Mouse (Mus musculus) CD4-positive, CD25-positive, alpha-beta regulatory T cell, adult 4 months (primary cell): ENCODE measurements around the gene Gatad2b. TPM values are rescaled to one million over a fixed set of nuclear protein-coding genes. Genes with fewer than 3 reads are reported as not detected.
A peak's percentile ranks its signal among the peaks of the same experiment; 100 is the strongest.

Source experiments
- ATAC-seq: one replicate; pipeline ENCODE4 v1.8.0; 2017
- polyA plus RNA-seq, 2 experiments: library from polyadenylated mRNA; unstranded; fragments of 100-300 nt; shearing (Covaris generic); gene quantifications; one replicate each; pipeline ENCODE4 v1.2.1; 2017

Gene Gatad2b
- polyA plus RNA-seq, 2 experiments from 2014 or later: 25.2 to 26.2 TPM

DNA sequence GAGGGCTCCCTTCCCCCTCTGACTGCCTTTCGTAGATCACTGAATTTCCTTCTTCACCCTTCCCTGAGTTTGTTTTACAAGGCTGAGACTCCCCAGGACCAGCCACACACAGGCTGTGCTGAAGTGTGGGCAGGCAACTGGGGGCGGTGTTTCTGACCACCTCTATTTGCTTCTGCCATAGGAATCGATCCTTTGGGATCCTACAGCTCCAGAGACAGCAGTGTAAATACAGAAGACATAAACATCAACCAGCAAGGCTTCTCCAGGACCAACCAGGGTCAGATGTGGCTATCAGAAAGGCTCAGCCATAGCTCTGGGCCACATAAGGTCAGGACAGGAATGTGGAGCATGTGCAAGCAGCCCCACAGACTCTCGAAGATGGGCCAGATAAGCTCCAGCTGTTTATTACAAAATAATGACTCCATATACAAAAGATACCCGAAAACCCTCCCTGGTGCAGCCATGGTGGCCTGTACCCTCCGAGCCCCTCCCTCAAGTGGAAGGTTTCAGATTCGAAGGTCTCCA, 91.9 kb downstream of the Gatad2b start:
- no peak for ATAC-seq

- no peak for ATAC-seq
Observed at GRCm38 (mm10) chr3:90386817-90387216, 93.8 kb downstream of the Gatad2b start.

DNA sequence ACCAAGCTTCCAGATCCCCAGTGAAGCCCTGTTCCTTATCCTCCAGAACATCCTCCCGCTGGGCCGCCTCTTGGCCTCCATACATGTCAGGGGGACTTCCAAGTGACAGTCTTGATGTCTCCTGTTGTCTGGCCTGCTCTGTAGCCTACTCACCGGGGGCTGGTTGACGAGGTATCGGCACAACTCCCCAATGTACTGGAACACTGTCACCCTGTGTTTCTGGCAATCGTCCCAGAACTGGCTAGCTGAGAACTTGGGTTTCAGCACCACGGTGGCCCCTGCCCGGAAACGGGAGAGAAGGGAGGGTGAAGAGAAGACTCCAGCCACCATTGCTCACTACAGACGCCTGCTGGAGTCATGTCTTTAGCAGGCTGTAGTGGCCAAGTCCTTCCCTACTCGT, 94.5 kb downstream of the Gatad2b start:
- ATAC-seq: no peak

- ATAC-seq: no peak
Observed at GRCm38 (mm10) chr3:90388192-90388591, 95.2 kb downstream of the Gatad2b start.

GRCm38 (mm10) chr3:90388726-90389510, 95.9 kb downstream of the Gatad2b start:
- ATAC-seq: no peak

- ATAC-seq: no peak
Observed at GRCm38 (mm10) chr3:90389511-90390490, 96.8 kb downstream of the Gatad2b start, which contains the start of gene Slc27a3. Gene Slc27a3 (minus strand): TSS chr3:90389938.

GRCm38 (mm10) chr3:90391004-90391403, 98.0 kb downstream of the Gatad2b start:
- ATAC-seq: no peak

- ATAC-seq: no peak
Observed at GRCm38 (mm10) chr3:90391941-90392340, 99.0 kb downstream of the Gatad2b start.

- no peak for ATAC-seq
Observed at GRCm38 (mm10) chr3:90392661-90393060, 99.7 kb downstream of the Gatad2b start.

DNA sequence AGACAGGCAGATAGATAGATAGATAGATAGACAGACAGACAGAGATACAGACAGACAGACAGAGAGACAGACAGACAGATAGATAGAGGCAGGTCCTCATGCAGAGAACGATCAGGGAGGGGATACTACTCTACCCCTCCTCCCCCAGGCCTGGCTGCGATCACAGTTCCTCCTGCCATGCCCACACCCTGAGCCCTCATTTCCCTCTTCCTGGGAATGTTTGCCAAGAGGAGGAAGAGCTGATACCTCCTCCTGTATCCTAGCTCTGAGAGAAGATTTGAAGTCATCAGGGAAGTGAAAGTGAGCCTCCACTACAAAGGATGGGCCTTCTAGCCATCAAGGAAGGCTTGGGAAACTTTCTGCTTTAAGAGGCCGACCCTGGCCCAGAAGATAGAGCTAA, 102.7 kb downstream of the Gatad2b start:
- ATAC-seq: no peak

- ATAC-seq: no peak
Observed at GRCm38 (mm10) chr3:90400993-90401392, 108.0 kb downstream of the Gatad2b start.

DNA sequence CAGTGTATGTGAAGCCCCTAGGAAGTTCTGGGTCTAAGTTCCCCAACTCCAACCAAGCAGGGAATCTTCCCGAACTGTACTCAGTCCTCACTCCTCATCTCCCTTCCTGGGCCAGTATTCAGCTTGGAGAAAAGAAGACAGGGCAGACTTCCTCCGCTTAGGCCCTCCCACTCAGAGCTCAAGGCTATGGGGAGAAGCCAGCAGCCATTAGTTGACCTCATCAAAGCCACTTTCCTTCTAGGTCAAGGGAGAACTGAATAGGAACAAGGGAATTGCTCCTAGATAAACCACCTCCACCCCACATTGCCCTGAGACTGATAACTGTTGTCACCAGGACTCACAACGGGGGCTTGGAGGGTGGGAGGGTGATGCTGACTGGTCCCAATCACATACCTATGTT, 111.1 kb downstream of the Gatad2b start:
- ATAC-seq: no peak

DNA sequence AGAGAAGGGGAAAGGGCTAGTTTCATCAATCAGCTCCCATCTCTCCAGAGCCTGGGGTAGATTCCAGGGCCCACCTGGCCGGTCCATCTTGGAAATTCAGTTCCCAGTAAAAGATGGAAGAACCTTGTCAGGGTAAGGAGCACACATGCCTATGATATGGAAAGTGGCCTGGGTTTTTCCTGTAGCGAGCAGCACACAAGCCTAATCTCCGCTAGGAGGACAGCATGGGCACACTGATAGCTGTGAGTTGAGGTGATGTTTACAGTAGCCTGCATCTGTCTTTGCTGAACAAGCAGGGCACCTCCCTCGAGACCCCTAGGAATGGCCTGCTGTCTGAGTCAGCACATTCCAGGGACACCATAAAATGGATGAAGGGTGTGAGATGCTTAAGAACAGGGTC, 111.6 kb downstream of the Gatad2b start:
- no peak for ATAC-seq

GRCm38 (mm10) chr3:90406414-90406813, 113.4 kb downstream of the Gatad2b start:
- no peak for ATAC-seq

DNA sequence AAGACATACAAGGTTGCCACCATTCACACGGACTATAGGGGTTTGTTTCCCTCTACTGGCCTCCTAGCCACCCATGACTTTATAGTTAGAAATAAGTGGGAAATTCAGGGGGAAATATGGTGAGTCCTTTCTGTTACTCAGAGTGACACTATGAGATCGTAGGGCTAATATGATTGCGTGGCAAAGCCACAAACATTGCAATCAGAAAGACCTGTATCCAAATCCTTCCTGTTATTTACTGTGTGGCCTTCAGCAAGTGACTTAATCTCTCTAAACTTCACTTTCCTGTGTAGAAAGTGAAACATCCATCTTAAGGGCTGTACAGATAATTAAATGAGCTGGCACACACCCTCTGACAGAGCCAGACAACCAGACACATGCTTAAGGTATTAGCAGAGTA, 115.7 kb downstream of the Gatad2b start:
- no peak for ATAC-seq

GRCm38 (mm10) chr3:90412312-90413010, 119.5 kb downstream of the Gatad2b start:
- ATAC-seq: peak; percentile 62

DNA sequence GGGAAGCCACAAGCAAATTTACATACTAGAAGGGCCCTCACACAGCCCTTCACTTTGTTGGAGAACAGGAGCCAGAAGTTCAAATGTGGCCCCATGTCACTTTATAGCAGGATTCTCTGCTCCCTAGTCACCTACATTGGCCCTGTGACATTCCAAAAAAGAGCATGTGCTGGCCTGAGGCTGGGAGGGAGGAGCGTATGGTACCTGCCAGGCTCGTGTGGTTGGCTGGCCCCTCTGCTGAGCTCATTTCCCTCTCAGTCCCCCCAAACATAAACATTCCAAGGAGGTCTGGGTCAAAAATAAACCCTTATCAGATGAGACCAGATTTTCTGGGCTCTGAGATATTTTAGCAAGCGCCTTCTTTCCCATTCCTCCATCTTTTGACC, 120.0 kb downstream of the Gatad2b start:
- no peak for ATAC-seq

Other genes with a start within 250 kb of the Gatad2b start
- 100 to 1,000 TPM; 371 to 424 TPM for gene 4933434E20Rik, start 241.5 kb upstream of the Gatad2b start, polyA plus RNA-seq
- gene Ubap2l, start 240.6 kb upstream of the Gatad2b start, polyA plus RNA-seq: 100 to 1,000 TPM; 226 to 315 TPM
- 1,000 to 10,000 TPM in 1 of 2 experiments, 100 to 1,000 TPM in 1; 868 to 1,085 TPM for gene Tpm3, start 220.5 kb upstream of the Gatad2b start, polyA plus RNA-seq
- gene Nup210l, start 189.0 kb upstream of the Gatad2b start, polyA plus RNA-seq: under 1 TPM; 0.27 to 0.58 TPM
- gene Rps27, start 79.5 kb upstream of the Gatad2b start, polyA plus RNA-seq: 1,000 to 10,000 TPM; 7,118 to 8,557 TPM
- under 1 TPM in 1 of 2 experiments, not detected in 1; 0.58 TPM for gene Rab13, start 79.5 kb upstream of the Gatad2b start, polyA plus RNA-seq
- gene Jtb, start 61.6 kb upstream of the Gatad2b start, polyA plus RNA-seq: 10 to 100 TPM; 60.5 to 75.2 TPM
- under 1 TPM in 1 of 2 experiments, not detected in 1; 0.20 TPM for gene Creb3l4, start 49.7 kb upstream of the Gatad2b start, polyA plus RNA-seq
- 10 to 100 TPM; 36.5 to 50.4 TPM for gene Slc39a1, start 45.0 kb upstream of the Gatad2b start, polyA plus RNA-seq
- gene Crtc2, start 39.0 kb upstream of the Gatad2b start, polyA plus RNA-seq: 10 to 100 TPM; 34.0 to 50.6 TPM
- 10 to 100 TPM; 17.9 to 28.0 TPM for gene Dennd4b, start 28.0 kb upstream of the Gatad2b start, polyA plus RNA-seq
- under 1 TPM in 1 of 2 experiments, not detected in 1; 0.19 TPM for gene Slc27a3, start 96.8 kb downstream of the Gatad2b start, polyA plus RNA-seq
- gene Ints3, start 140.4 kb downstream of the Gatad2b start, polyA plus RNA-seq: 10 to 100 TPM; 16.9 to 17.9 TPM
- gene Npr1, start 172.7 kb downstream of the Gatad2b start, polyA plus RNA-seq: not detected
- 100 to 1,000 TPM; 113 to 125 TPM for gene Ilf2, start 182.9 kb downstream of the Gatad2b start, polyA plus RNA-seq
- gene Snapin, start 197.9 kb downstream of the Gatad2b start, polyA plus RNA-seq: 10 to 100 TPM; 60.4 to 65.0 TPM
- gene Chtop, start 216.3 kb downstream of the Gatad2b start, polyA plus RNA-seq: 10 to 100 TPM; 50.3 to 57.9 TPM
- gene S100a1, start 221.2 kb downstream of the Gatad2b start, polyA plus RNA-seq: 1 to 10 TPM; 3.3 to 4.9 TPM
- 100 to 1,000 TPM; 157 to 222 TPM for gene S100a13, start 221.3 kb downstream of the Gatad2b start, polyA plus RNA-seq
- not detected for gene S100a14, start 233.7 kb downstream of the Gatad2b start, polyA plus RNA-seq
- not detected for gene S100a16, start 244.1 kb downstream of the Gatad2b start, polyA plus RNA-seq